Mouse (Mus musculus): Measurements from ENCODE around the gene Cep290. TPM values are rescaled to one million over a fixed set of nuclear protein-coding genes. Genes with fewer than 3 reads are reported as not detected.
"Not testable (repeated sequence)": the region's sequence is repeated elsewhere in the genome, so short reads cannot be mapped to it uniquely, and the experiment has no call there.

Cep290 gene
- polyA plus RNA-seq, 1 experiment from 2014 or later = 4.4 TPM

DNA sequence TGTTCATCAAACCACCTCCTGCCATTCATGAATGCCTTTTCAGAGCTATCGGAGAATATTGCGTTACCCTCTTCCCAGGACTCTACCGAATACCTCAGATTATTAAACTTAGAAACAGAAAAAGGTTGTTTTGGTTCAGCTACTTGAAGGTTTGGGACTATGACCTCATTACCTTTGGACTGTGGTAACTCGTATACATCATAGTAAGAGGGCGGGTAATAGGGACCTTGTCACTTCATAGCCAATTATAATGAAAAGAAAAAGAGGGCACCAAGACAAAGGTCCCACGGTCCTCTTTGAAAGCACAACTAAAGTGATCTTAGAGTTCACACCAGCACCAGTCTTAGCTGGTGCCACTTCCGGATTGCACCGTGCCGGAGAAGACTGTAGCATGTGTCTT is 35.0 kb downstream of the Cep290 start:
- H3K4me2 ChIP-seq (replicated peaks; ENCODE audit: low read depth, low read length) = no peak overlapping the region
- no peaks in the 10 kb centered on the region for H3K9me3 ChIP-seq (ENCODE audit: low read length)
- H3K4me1 ChIP-seq (ENCODE audit: insufficient read depth, low read length) = no peaks in the 10 kb centered on the region
- no peak for ATAC-seq (ENCODE audit: low FRiP score, low TSS enrichment)
- H3K27me3 ChIP-seq (ENCODE audit: insufficient read depth, low read length) = no peaks in the 10 kb centered on the region
- H3K36me3 ChIP-seq (ENCODE audit: insufficient read depth, low read length) = peaks cover 18% of the 10 kb centered on the region
- WGBS = 91% methylated on average over 9 of the region's 9 CpGs
- H3K9ac ChIP-seq (replicated peaks; ENCODE audit: low read length) = no peak overlapping the region
- no peak overlapping the region for H3K27ac ChIP-seq (ENCODE audit: low read length)
- no peak overlapping the region for H3K4me3 ChIP-seq (ENCODE audit: low read length)

DNA sequence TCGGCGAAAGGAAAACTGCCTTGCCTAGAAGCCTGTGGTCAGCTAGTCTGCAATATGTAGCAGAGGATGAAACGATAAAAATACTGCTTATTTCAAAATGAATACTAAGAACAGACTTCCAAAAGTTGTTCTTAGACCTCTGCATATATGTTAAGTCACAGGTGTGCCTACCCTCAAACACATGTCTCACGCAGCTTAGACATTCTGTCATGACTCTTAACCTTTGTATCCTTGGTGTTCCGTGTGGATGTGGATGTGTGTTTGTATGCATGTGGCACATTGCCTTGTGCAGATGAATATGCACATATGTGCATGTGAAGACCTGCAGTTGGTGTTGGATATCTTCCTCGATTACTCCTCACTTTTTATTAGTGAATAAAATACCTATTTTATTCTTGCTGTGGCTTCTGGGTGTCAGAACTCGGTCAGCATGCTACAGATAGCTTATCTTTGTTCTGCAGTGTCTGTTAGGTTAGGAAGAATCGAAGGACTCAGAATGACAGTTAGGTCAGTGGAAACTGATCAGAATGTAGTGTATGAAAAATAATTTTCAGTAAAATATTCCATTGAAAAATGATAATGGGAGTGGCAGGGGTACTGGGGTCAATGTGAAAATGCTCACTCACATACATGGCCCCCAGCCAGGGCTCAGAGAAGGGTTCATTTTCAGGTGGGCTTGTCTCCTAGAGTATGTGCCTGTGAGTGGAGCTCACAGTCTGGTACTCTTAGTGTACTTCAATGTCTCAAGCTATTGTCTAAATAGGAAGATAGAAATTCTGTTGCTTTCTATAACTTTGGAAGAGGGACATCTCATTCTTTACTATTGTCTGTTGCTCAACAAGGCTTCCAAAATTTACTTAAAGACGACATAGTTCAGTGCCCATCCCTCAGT is 37.4 kb downstream of the Cep290 start:
- no peaks in the 10 kb centered on the region for H3K4me1 ChIP-seq (ENCODE audit: insufficient read depth, low read length)
- no peak for ATAC-seq (ENCODE audit: low FRiP score, low TSS enrichment)
- peaks cover 11% of the 10 kb centered on the region for H3K36me3 ChIP-seq (ENCODE audit: insufficient read depth, low read length)
- WGBS = 92% methylated on average over 9 of the region's 9 CpGs
- H3K4me3 ChIP-seq (ENCODE audit: low read length) = no peak overlapping the region
- H3K27me3 ChIP-seq (ENCODE audit: insufficient read depth, low read length) = no peaks in the 10 kb centered on the region
- H3K9ac ChIP-seq (replicated peaks; ENCODE audit: low read length) = no peak overlapping the region
- H3K9me3 ChIP-seq (ENCODE audit: low read length) = no peaks in the 10 kb centered on the region
- H3K4me2 ChIP-seq (replicated peaks; ENCODE audit: low read depth, low read length) = no peak overlapping the region
- no peak overlapping the region for H3K27ac ChIP-seq (ENCODE audit: low read length)

DNA sequence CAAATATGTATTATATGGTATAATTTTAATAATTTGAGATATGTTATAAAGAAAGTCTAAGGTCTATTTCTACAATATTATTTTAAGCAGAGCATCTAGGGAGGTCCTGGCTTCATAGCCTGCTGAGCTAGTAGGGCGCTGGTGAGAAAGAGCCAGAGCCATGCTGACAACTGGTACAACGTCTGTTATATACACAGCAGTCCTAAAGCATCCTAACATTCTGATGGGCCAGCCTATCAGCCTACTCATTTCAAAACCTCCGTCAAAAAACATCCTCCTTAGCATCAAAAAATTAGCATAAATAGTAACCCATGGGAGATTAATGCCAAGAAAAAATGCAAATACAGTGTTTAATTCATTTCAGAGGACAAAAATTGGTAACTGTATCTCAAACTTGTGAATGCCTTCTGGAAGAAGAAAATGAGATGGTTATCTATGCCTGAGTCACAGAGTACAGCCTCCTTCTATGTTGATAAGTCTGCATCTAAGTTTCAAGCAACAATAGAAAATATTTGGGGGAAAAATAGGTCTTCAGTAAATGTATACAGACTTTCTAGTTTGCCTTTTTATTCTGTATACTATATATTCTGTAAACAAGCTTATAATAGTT is 69.3 kb downstream of the Cep290 start:
- WGBS = 83% methylated on average over 3 of the region's 3 CpGs
- no peak overlapping the region for H3K4me2 ChIP-seq (replicated peaks; ENCODE audit: low read depth, low read length)
- no peak overlapping the region for H3K27ac ChIP-seq (ENCODE audit: low read length)
- H3K4me1 ChIP-seq (ENCODE audit: insufficient read depth, low read length) = no peaks in the 10 kb centered on the region
- ATAC-seq (ENCODE audit: low FRiP score, low TSS enrichment) = no peak
- H3K9ac ChIP-seq (replicated peaks; ENCODE audit: low read length) = no peak overlapping the region
- H3K9me3 ChIP-seq (ENCODE audit: low read length) = no peaks in the 10 kb centered on the region
- no peaks in the 10 kb centered on the region for H3K27me3 ChIP-seq (ENCODE audit: insufficient read depth, low read length)
- 0 out of 2 replicates have a peak, but pooled peaks cover 2% of the 10 kb centered on the region for H3K36me3 ChIP-seq (ENCODE audit: insufficient read depth, low read length)
- H3K4me3 ChIP-seq (ENCODE audit: low read length) = no peak overlapping the region

DNA sequence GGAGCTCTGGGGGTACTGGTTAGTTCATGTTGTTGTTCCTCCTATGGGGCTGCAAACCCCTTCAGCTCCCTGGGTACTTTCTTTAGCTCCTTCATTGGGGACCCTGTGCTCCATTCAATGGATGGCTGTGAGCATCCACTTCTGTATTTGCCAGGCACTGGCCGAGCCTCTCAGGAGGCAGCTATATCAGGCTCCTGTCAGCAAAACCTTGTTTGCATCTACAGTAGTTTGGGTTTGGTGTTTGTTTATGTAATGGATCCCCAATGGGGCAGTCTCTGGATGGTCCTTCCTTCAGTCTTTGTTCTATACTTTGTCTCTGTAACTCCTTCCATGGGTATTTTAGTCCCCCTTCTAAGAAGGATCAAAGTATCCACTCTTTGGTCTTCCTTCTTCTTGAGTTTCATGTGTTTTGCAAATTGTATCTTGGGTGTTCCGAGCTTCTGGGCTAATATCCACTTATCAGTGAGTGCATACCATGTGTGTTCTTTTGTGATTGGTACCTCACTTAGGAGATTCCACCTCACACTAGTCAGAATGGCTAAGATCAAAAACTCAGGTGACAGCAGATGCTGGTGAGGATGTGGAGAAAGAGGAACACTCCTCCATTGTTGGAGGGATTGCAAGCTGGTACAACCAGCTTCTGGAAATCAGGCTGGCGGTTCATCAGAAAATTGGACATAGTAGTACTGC is 73.0 kb downstream of the Cep290 start:
- H3K9me3 ChIP-seq (ENCODE audit: low read length); ATAC-seq (ENCODE audit: low FRiP score, low TSS enrichment); H3K4me3 ChIP-seq (ENCODE audit: low read length); H3K27me3 ChIP-seq (ENCODE audit: insufficient read depth, low read length); H3K27ac ChIP-seq (ENCODE audit: low read length); H3K4me2 ChIP-seq (replicated peaks; ENCODE audit: low read depth, low read length); H3K9ac ChIP-seq (replicated peaks; ENCODE audit: low read length); H3K4me1 ChIP-seq (ENCODE audit: insufficient read depth, low read length): not testable (repeated sequence)
- WGBS = 94% methylated on average over 3 of the region's 3 CpGs
- peaks cover 18% of the 10 kb centered on the region for H3K36me3 ChIP-seq (ENCODE audit: insufficient read depth, low read length)

DNA sequence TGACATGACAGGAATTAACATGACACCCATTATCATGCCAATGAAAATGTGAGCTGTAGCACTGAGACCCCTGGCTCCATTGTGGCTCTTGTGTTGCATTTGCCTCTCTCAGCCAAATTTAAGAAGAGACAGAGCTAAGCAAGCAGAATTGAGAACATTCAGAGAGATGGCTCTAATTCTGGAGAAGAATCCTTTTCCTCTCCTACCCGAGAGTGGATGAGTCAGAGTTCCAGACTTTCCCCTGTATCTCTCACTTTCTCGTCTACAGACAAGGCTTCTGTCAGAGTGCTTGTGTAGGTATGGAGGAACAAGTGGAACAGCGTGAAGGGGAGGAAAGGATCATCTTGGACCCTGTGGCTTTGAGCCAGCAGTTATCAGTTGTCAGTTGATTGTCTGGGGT is 76.8 kb downstream of the Cep290 start:
- WGBS = 79% methylated on average over 3 of the region's 3 CpGs

GRCm38 (mm10) chr10:100571707-100572106 is 84.3 kb downstream of the Cep290 start:
- Histone ChIP-seq H3K9ac (replicated peaks; ENCODE audit: low read length) (no peak overlapping the region), H3K36me3 (ENCODE audit: insufficient read depth, low read length) (peaks cover 24% of the 10 kb centered on the region), H3K4me2 (replicated peaks; ENCODE audit: low read depth, low read length) (no peak overlapping the region), H3K27me3 (ENCODE audit: insufficient read depth, low read length) (no peaks in the 10 kb centered on the region), H3K9me3 (ENCODE audit: low read length) (no peaks in the 10 kb centered on the region), H3K27ac (ENCODE audit: low read length) (no peak overlapping the region), H3K4me3 (ENCODE audit: low read length) (no peak overlapping the region), H3K4me1 (ENCODE audit: insufficient read depth, low read length) (no peaks in the 10 kb centered on the region)
- ATAC-seq (ENCODE audit: low FRiP score, low TSS enrichment) = no peak
- 89% methylated on average over 3 of the region's 3 CpGs for WGBS

More for the DNA sequence above, 76.8 kb downstream of the Cep290 start:
- H3K9me3 ChIP-seq (ENCODE audit: low read length) = no peaks in the 10 kb centered on the region
- no peak overlapping the region for H3K4me2 ChIP-seq (replicated peaks; ENCODE audit: low read depth, low read length)
- no peaks in the 10 kb centered on the region for H3K4me1 ChIP-seq (ENCODE audit: insufficient read depth, low read length)
- H3K27ac ChIP-seq (ENCODE audit: low read length) = no peak overlapping the region
- H3K36me3 ChIP-seq (ENCODE audit: insufficient read depth, low read length) = peaks cover 27% of the 10 kb centered on the region
- no peak overlapping the region for H3K9ac ChIP-seq (replicated peaks; ENCODE audit: low read length)
- no peak overlapping the region for H3K4me3 ChIP-seq (ENCODE audit: low read length)
- no peak for ATAC-seq (ENCODE audit: low FRiP score, low TSS enrichment)
- H3K27me3 ChIP-seq (ENCODE audit: insufficient read depth, low read length) = no peaks in the 10 kb centered on the region

GRCm38 (mm10) chr10:100574505-100575149 is 87.3 kb downstream of the Cep290 start:
- Histone ChIP-seq H3K9me3 (ENCODE audit: low read length) (no peaks in the 10 kb centered on the region), H3K27ac (ENCODE audit: low read length) (no peak overlapping the region), H3K4me1 (ENCODE audit: insufficient read depth, low read length) (no peaks in the 10 kb centered on the region), H3K36me3 (ENCODE audit: insufficient read depth, low read length) (peaks cover 31% of the 10 kb centered on the region), H3K27me3 (ENCODE audit: insufficient read depth, low read length) (no peaks in the 10 kb centered on the region), H3K4me2 (replicated peaks; ENCODE audit: low read depth, low read length) (no peak overlapping the region), H3K9ac (replicated peaks; ENCODE audit: low read length) (no peak overlapping the region), H3K4me3 (ENCODE audit: low read length) (no peak overlapping the region)
- 91% methylated on average over 7 of the region's 7 CpGs for WGBS
- ATAC-seq (ENCODE audit: low FRiP score, low TSS enrichment) = no peak

DNA sequence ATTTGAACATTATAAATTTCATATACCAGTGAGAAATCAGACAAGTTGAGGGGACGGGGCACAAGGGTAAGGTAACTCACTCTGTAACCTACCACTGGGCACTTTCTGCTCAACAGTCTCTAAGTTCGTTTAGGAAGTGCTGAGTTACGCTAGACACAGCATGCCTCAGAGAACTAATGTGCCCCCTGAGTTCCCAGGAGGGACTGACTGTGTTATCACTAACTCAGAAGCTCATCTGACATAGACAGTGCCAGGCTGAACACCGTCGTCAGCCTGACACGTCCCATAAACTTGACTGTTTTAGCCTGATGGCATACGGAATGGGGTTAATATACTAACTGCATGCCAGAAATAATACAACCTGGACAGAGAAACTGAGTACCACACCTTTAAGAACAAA is 87.9 kb downstream of the Cep290 start:
- no peaks in the 10 kb centered on the region for H3K9me3 ChIP-seq (ENCODE audit: low read length)
- no peak for ATAC-seq (ENCODE audit: low FRiP score, low TSS enrichment)
- no peak overlapping the region for H3K4me3 ChIP-seq (ENCODE audit: low read length)
- 80% methylated on average over 7 of the region's 7 CpGs for WGBS
- no peaks in the 10 kb centered on the region for H3K27me3 ChIP-seq (ENCODE audit: insufficient read depth, low read length)
- no peaks in the 10 kb centered on the region for H3K4me1 ChIP-seq (ENCODE audit: insufficient read depth, low read length)
- no peak overlapping the region for H3K4me2 ChIP-seq (replicated peaks; ENCODE audit: low read depth, low read length)
- peaks cover 31% of the 10 kb centered on the region for H3K36me3 ChIP-seq (ENCODE audit: insufficient read depth, low read length)
- no peak overlapping the region for H3K27ac ChIP-seq (ENCODE audit: low read length)
- H3K9ac ChIP-seq (replicated peaks; ENCODE audit: low read length) = no peak overlapping the region

DNA sequence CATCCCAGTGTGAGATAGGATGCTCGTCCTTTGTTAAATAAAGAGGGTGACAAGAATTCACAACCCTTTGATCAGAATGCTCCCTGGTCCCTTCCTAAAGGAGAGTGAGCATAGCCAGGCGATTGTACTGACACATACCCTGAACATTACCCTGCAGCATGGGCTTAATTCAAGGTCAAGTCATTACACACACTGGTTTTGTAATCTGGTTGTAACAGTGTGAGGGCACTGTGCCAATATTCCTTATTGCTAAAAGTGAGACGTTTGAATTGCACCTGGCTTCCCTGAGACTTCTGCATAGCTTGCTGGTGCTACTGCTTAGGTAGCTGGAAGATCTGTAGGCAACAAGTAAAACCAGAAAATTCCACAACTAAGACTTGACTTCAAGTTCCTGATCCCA is 96.8 kb downstream of the Cep290 start:
- no peak for ATAC-seq (ENCODE audit: low FRiP score, low TSS enrichment)
- Histone ChIP-seq H3K36me3 (ENCODE audit: insufficient read depth, low read length) (peaks cover 7% of the 10 kb centered on the region), H3K4me2 (replicated peaks; ENCODE audit: low read depth, low read length) (no peak overlapping the region), H3K9ac (replicated peaks; ENCODE audit: low read length) (no peak overlapping the region), H3K4me3 (ENCODE audit: low read length) (no peak overlapping the region), H3K4me1 (ENCODE audit: insufficient read depth, low read length) (peaks cover 3% of the 10 kb centered on the region; the same call in 1 of the 2 replicates), H3K27ac (ENCODE audit: low read length) (no peak overlapping the region), H3K9me3 (ENCODE audit: low read length) (no peaks in the 10 kb centered on the region), H3K27me3 (ENCODE audit: insufficient read depth, low read length) (no peaks in the 10 kb centered on the region)
- 85% methylated on average over 3 of the region's 3 CpGs for WGBS

Data from kidney, embryonic 16.5 days (tissue).